Mouse (Mus musculus): ENCODE data around the gene Lzts2. TPM values are rescaled to one million over a fixed set of nuclear protein-coding genes. Genes with fewer than 3 reads are reported as not detected.

Lzts2 gene
- polyA plus RNA-seq, 1 experiment from 2014 or later = 38.4 TPM

GRCm38 (mm10) chr19:45025937-45026568 is 11.8 kb downstream of the Lzts2 start:
- 94% methylated on average over 34 of the region's 37 CpGs for WGBS (ENCODE audit: insufficient replicate concordance)
- peaks cover 10% of the 10 kb centered on the region; the same call in 1 of the 2 replicates for H3K4me1 ChIP-seq (ENCODE audit: control insufficient read depth, insufficient read depth, low read length)
- no peaks in the 10 kb centered on the region for H3K27me3 ChIP-seq (ENCODE audit: control insufficient read depth, insufficient read depth, low read length)
- ATAC-seq (replicated peaks; ENCODE audit: insufficient number of reproducible peaks, low FRiP score, low TSS enrichment) = no peak
- no peak overlapping the region for H3K27ac ChIP-seq (ENCODE audit: low read depth, low read length)
- no peak overlapping the region for H3K4me3 ChIP-seq (ENCODE audit: low read depth, low read length)
- H3K4me2 ChIP-seq = no peak overlapping the region
- no peak overlapping the region for H3K9ac ChIP-seq (ENCODE audit: low read depth, low read length)
- no peaks in the 10 kb centered on the region for H3K9me3 ChIP-seq (replicated peaks; ENCODE audit: control insufficient read depth, low read length)
- peaks cover 31% of the 10 kb centered on the region for H3K36me3 ChIP-seq (ENCODE audit: control insufficient read depth, insufficient read depth, low read length)

GRCm38 (mm10) chr19:45026958-45027670 is 12.9 kb downstream of the Lzts2 start:
- no peak overlapping the region for H3K9ac ChIP-seq (ENCODE audit: low read depth, low read length)
- H3K36me3 ChIP-seq (ENCODE audit: control insufficient read depth, insufficient read depth, low read length) = peaks cover 27% of the 10 kb centered on the region

GRCm38 (mm10) chr19:45027848-45028247 is 13.6 kb downstream of the Lzts2 start:
- Histone ChIP-seq H3K27ac (ENCODE audit: low read depth, low read length) (no peak overlapping the region), H3K27me3 (ENCODE audit: control insufficient read depth, insufficient read depth, low read length) (no peaks in the 10 kb centered on the region), H3K36me3 (ENCODE audit: control insufficient read depth, insufficient read depth, low read length) (peaks cover 22% of the 10 kb centered on the region), H3K4me2 (no peak overlapping the region), H3K4me1 (ENCODE audit: control insufficient read depth, insufficient read depth, low read length) (peaks cover 13% of the 10 kb centered on the region), H3K9ac (ENCODE audit: low read depth, low read length) (no peak overlapping the region), H3K4me3 (ENCODE audit: low read depth, low read length) (no peak overlapping the region), H3K9me3 (replicated peaks; ENCODE audit: control insufficient read depth, low read length) (no peaks in the 10 kb centered on the region)
- no peak for ATAC-seq (replicated peaks; ENCODE audit: insufficient number of reproducible peaks, low FRiP score, low TSS enrichment)
- WGBS (ENCODE audit: insufficient replicate concordance) = 84% methylated on average over 6 of the region's 6 CpGs

More at GRCm38 (mm10) chr19:45026958-45027670, 12.9 kb downstream of the Lzts2 start:
- Histone ChIP-seq H3K27me3 (ENCODE audit: control insufficient read depth, insufficient read depth, low read length) (no peaks in the 10 kb centered on the region), H3K4me1 (ENCODE audit: control insufficient read depth, insufficient read depth, low read length) (peaks cover 10% of the 10 kb centered on the region; the same call in 1 of the 2 replicates), H3K27ac (ENCODE audit: low read depth, low read length) (no peak overlapping the region), H3K4me2 (no peak overlapping the region), H3K9me3 (replicated peaks; ENCODE audit: control insufficient read depth, low read length) (no peaks in the 10 kb centered on the region), H3K4me3 (ENCODE audit: low read depth, low read length) (no peak overlapping the region)
- ATAC-seq (replicated peaks; ENCODE audit: insufficient number of reproducible peaks, low FRiP score, low TSS enrichment) = no peak
- WGBS (ENCODE audit: insufficient replicate concordance) = 75% methylated on average over 6 of the region's 6 CpGs

GRCm38 (mm10) chr19:45028746-45029145 is 14.5 kb downstream of the Lzts2 start:
- Histone ChIP-seq H3K9me3 (replicated peaks; ENCODE audit: control insufficient read depth, low read length) (no peaks in the 10 kb centered on the region), H3K9ac (ENCODE audit: low read depth, low read length) (no peak overlapping the region), H3K27me3 (ENCODE audit: control insufficient read depth, insufficient read depth, low read length) (no peaks in the 10 kb centered on the region), H3K4me2 (no peak overlapping the region), H3K27ac (ENCODE audit: low read depth, low read length) (no peak overlapping the region), H3K4me3 (ENCODE audit: low read depth, low read length) (no peak overlapping the region), H3K4me1 (ENCODE audit: control insufficient read depth, insufficient read depth, low read length) (peaks cover 15% of the 10 kb centered on the region), H3K36me3 (ENCODE audit: control insufficient read depth, insufficient read depth, low read length) (peaks cover 19% of the 10 kb centered on the region)
- ATAC-seq (replicated peaks; ENCODE audit: insufficient number of reproducible peaks, low FRiP score, low TSS enrichment) = no peak
- WGBS (ENCODE audit: insufficient replicate concordance) = 52% methylated on average over 19 of the region's 19 CpGs

- Histone ChIP-seq H3K27me3 (ENCODE audit: control insufficient read depth, insufficient read depth, low read length) (no peaks in the 10 kb centered on the region), H3K4me3 (ENCODE audit: low read depth, low read length) (no peak overlapping the region), H3K4me2 (no peak overlapping the region), H3K27ac (ENCODE audit: low read depth, low read length) (no peak overlapping the region), H3K36me3 (ENCODE audit: control insufficient read depth, insufficient read depth, low read length) (peaks cover 14% of the 10 kb centered on the region), H3K4me1 (ENCODE audit: control insufficient read depth, insufficient read depth, low read length) (peaks cover 15% of the 10 kb centered on the region), H3K9me3 (replicated peaks; ENCODE audit: control insufficient read depth, low read length) (no peaks in the 10 kb centered on the region), H3K9ac (ENCODE audit: low read depth, low read length) (no peak overlapping the region)
- ATAC-seq (replicated peaks; ENCODE audit: insufficient number of reproducible peaks, low FRiP score, low TSS enrichment) = no peak
- 49% methylated on average over 9 of the region's 9 CpGs for WGBS (ENCODE audit: insufficient replicate concordance)
These were observed 15.4 kb downstream of the Lzts2 start for GRCm38 (mm10) chr19:45029571-45029970.

GRCm38 (mm10) chr19:45030111-45030510 is 15.9 kb downstream of the Lzts2 start:
- no peak overlapping the region; the same call in 1 of the 2 replicates for H3K9ac ChIP-seq (ENCODE audit: low read depth, low read length)
- H3K4me3 ChIP-seq (ENCODE audit: low read depth, low read length) = no peak overlapping the region
- no peak for ATAC-seq (replicated peaks; ENCODE audit: insufficient number of reproducible peaks, low FRiP score, low TSS enrichment)
- 25% methylated on average over 8 of the region's 8 CpGs for WGBS (ENCODE audit: insufficient replicate concordance)
- H3K4me1 ChIP-seq (ENCODE audit: control insufficient read depth, insufficient read depth, low read length) = peaks cover 15% of the 10 kb centered on the region
- H3K27me3 ChIP-seq (ENCODE audit: control insufficient read depth, insufficient read depth, low read length) = no peaks in the 10 kb centered on the region
- no peaks in the 10 kb centered on the region for H3K9me3 ChIP-seq (replicated peaks; ENCODE audit: control insufficient read depth, low read length)
- H3K4me2 ChIP-seq = no peak overlapping the region
- H3K36me3 ChIP-seq (ENCODE audit: control insufficient read depth, insufficient read depth, low read length) = peaks cover 9% of the 10 kb centered on the region
- H3K27ac ChIP-seq (ENCODE audit: low read depth, low read length) = no peak overlapping the region

- Histone ChIP-seq H3K4me2 (peak overlapping the region; percentile 58), H3K9ac (ENCODE audit: low read depth, low read length) (peak overlapping the region; percentile 59), H3K27me3 (ENCODE audit: control insufficient read depth, insufficient read depth, low read length) (peaks cover 2% of the 10 kb centered on the region; the same call in 1 of the 2 replicates), H3K36me3 (ENCODE audit: control insufficient read depth, insufficient read depth, low read length) (peaks cover under 1% of the 10 kb centered on the region), H3K4me1 (ENCODE audit: control insufficient read depth, insufficient read depth, low read length) (peaks cover 15% of the 10 kb centered on the region), H3K4me3 (ENCODE audit: low read depth, low read length) (0 out of 2 replicates have a peak overlapping the region, but pooled peaks have one; percentile 11), H3K27ac (ENCODE audit: low read depth, low read length) (no peak overlapping the region), H3K9me3 (replicated peaks; ENCODE audit: control insufficient read depth, low read length) (no peaks in the 10 kb centered on the region)
- ATAC-seq (replicated peaks; ENCODE audit: insufficient number of reproducible peaks, low FRiP score, low TSS enrichment) = no peak
- WGBS (ENCODE audit: insufficient replicate concordance) = 40% methylated on average over 20 of the region's 20 CpGs
These were observed 16.8 kb downstream of the Lzts2 start for GRCm38 (mm10) chr19:45030746-45031693.

- Histone ChIP-seq H3K4me2 (no peak overlapping the region), H3K9me3 (replicated peaks; ENCODE audit: control insufficient read depth, low read length) (no peaks in the 10 kb centered on the region), H3K36me3 (ENCODE audit: control insufficient read depth, insufficient read depth, low read length) (no peaks in the 10 kb centered on the region; the same call in 1 of the 2 replicates), H3K27me3 (ENCODE audit: control insufficient read depth, insufficient read depth, low read length) (peaks cover 6% of the 10 kb centered on the region; the same call in 1 of the 2 replicates), H3K4me3 (ENCODE audit: low read depth, low read length) (no peak overlapping the region), H3K9ac (ENCODE audit: low read depth, low read length) (no peak overlapping the region), H3K27ac (ENCODE audit: low read depth, low read length) (no peak overlapping the region), H3K4me1 (ENCODE audit: control insufficient read depth, insufficient read depth, low read length) (peaks cover 15% of the 10 kb centered on the region)
- 17% methylated on average over 4 of the region's 4 CpGs for WGBS (ENCODE audit: insufficient replicate concordance)
- ATAC-seq (replicated peaks; ENCODE audit: insufficient number of reproducible peaks, low FRiP score, low TSS enrichment) = no peak
These were observed 17.6 kb downstream of the Lzts2 start for GRCm38 (mm10) chr19:45031780-45032179.
